Mouse (Mus musculus) gastrocnemius, postnatal 10 days (tissue): ENCODE results near the gene Scn4b. TPM values are rescaled to one million over a fixed set of nuclear protein-coding genes. Genes with fewer than 3 reads are reported as not detected.

ENCODE experiments used
- DNase-seq: peaks from one replicate; pipeline ENCODE4 v3.0.0; 2021; ENCODE audit warnings: mixed read lengths
- total RNA-seq, 2 experiments: library from RNA; stranded (reverse); gene quantifications; 2 replicates each; pipeline ENCODE4 v1.2.3; 2021

Scn4b gene
- total RNA-seq, 2 experiments from 2014 or later: 72.8 to 79.1 TPM

- DNase-seq: no peak
Observed at GRCm38 (mm10) chr9:45125211-45125610, 13.0 kb upstream of the Scn4b start.

GRCm38 (mm10) chr9:45126941-45127340, 11.3 kb upstream of the Scn4b start:
- no peak for DNase-seq

- no peak for DNase-seq
Observed at GRCm38 (mm10) chr9:45130119-45130518, 8.1 kb upstream of the Scn4b start.

- DNase-seq: peak; percentile 75
Observed at GRCm38 (mm10) chr9:45133484-45134310, 4.5 kb upstream of the Scn4b start.

GRCm38 (mm10) chr9:45136442-45137169, 1.6 kb upstream of the Scn4b start:
- no peak for DNase-seq

- DNase-seq: no peak
Observed at GRCm38 (mm10) chr9:45139082-45139481, 887 bp downstream of the Scn4b start.

- no peak for DNase-seq
Observed at GRCm38 (mm10) chr9:45140945-45141344, 2.8 kb downstream of the Scn4b start.

- no peak for DNase-seq
Observed at GRCm38 (mm10) chr9:45142686-45143085, 4.5 kb downstream of the Scn4b start.

- DNase-seq: no peak
Observed at GRCm38 (mm10) chr9:45145533-45146266, 7.5 kb downstream of the Scn4b start.

GRCm38 (mm10) chr9:45146267-45146597, 8.0 kb downstream of the Scn4b start:
- peak; percentile 63 for DNase-seq

- no peak for DNase-seq
Observed at GRCm38 (mm10) chr9:45150933-45151332, 12.7 kb downstream of the Scn4b start.

GRCm38 (mm10) chr9:45153361-45153760, 15.2 kb downstream of the Scn4b start:
- no peak for DNase-seq

GRCm38 (mm10) chr9:45167903-45168302, 29.7 kb downstream of the Scn4b start:
- DNase-seq: no peak

GRCm38 (mm10) chr9:45170150-45170549, 32.0 kb downstream of the Scn4b start:
- DNase-seq: no peak

GRCm38 (mm10) chr9:45171073-45171610, 32.9 kb downstream of the Scn4b start:
- no peak for DNase-seq

GRCm38 (mm10) chr9:45173475-45173874, 35.3 kb downstream of the Scn4b start:
- no peak for DNase-seq

GRCm38 (mm10) chr9:45179282-45179681, 41.1 kb downstream of the Scn4b start:
- no peak for DNase-seq

- no peak for DNase-seq
Observed at GRCm38 (mm10) chr9:45181770-45182169, 43.6 kb downstream of the Scn4b start, which contains the start of gene BC049352. BC049352 (plus strand) TSS chr9:45182007.

GRCm38 (mm10) chr9:45182521-45182920, 44.3 kb downstream of the Scn4b start:
- DNase-seq: no peak

- no peak for DNase-seq
Observed at GRCm38 (mm10) chr9:45183266-45183665, 45.1 kb downstream of the Scn4b start.

- DNase-seq: no peak
Observed at GRCm38 (mm10) chr9:45185250-45185649, 47.1 kb downstream of the Scn4b start.
